In genomic region chr1:191994476-191994875, GRCm38 (mm10) we compare ENCODE assay signal across 21 mouse cellular contexts. TPM values are rescaled to one million over a fixed set of nuclear protein-coding genes. Genes with fewer than 3 reads are reported as not detected.
A peak's percentile ranks its signal among the peaks of the same experiment; 100 is the strongest.
DNase-seq lines count a peak whose midpoint lies in the region; ATAC-seq and TF ChIP-seq lines count a peak whose summit lies in the region.
"Had no signal": no experiment of that assay in that cellular context is flagged by ENCODE, and none has a peak within 500 bp of the region (broad histone marks: within the 10 kb centered on the region; RNA-seq: fewer than 3 reads in every experiment).

No protein-coding gene starts in this region.

- H3K9me3 ChIP-seq in heart, embryonic 11.5 days (replicated peaks; ENCODE audit: control insufficient read depth, low read length), result no peaks in the 10 kb centered on the region
- no peaks in the 10 kb centered on the region for H3K9me3 ChIP-seq in MEL (replicated peaks; ENCODE audit: insufficient read depth, low read length)
- no peaks in the 10 kb centered on the region for H3K9me3 ChIP-seq in liver, postnatal 0 days (ENCODE audit: low read length)
- H3K9me3 ChIP-seq: hindbrain, embryonic 15.5 days; intestine, embryonic 15.5 days; neural tube, embryonic 12.5 days had no signal

- H3K27me3 ChIP-seq in heart, embryonic 11.5 days (ENCODE audit: control insufficient read depth, insufficient read depth, low read length), result no peaks in the 10 kb centered on the region
- no peaks in the 10 kb centered on the region for H3K27me3 ChIP-seq in MEL (ENCODE audit: control insufficient read depth in 1 of 2, insufficient read depth in 2 of 2, low read length in 2 of 2)
- H3K27me3 ChIP-seq in liver, postnatal 0 days (ENCODE audit: insufficient read depth, low read length), result no peaks in the 10 kb centered on the region
- H3K27me3 ChIP-seq: hindbrain, embryonic 15.5 days; intestine, embryonic 15.5 days; neural tube, embryonic 12.5 days had no signal

- 42% methylated on average over 5 of the region's 5 CpGs for WGBS in heart, embryonic 11.5 days (ENCODE audit: insufficient replicate concordance)
- WGBS in liver, postnatal 0 days (ENCODE audit: insufficient replicate concordance), result 74% methylated on average over 5 of the region's 5 CpGs

- H3K4me1 ChIP-seq in heart, embryonic 11.5 days (ENCODE audit: control insufficient read depth, insufficient read depth, low read length), result peaks cover 9% of the 10 kb centered on the region
- peaks cover 0 to 6% of the 10 kb centered on the region in 2 experiments; a peak in 2 of 4 replicates for H3K4me1 ChIP-seq in MEL (ENCODE audit: control insufficient read depth in 1 of 2, insufficient read depth in 2 of 2, low read length in 2 of 2)
- H3K4me1 ChIP-seq in liver, postnatal 0 days (ENCODE audit: insufficient read depth), result 0 out of 2 replicates have a peak, but pooled peaks cover 2% of the 10 kb centered on the region
- H3K4me1 ChIP-seq: neural tube, embryonic 12.5 days had no signal

- TF ChIP-seq CTCF in MEL (IDR thresholded peaks at IDR 0.05 in 2 of 3, conservative IDR thresholded peaks at IDR 0.05 in 1 of 3; ENCODE audit: control insufficient read depth in 1 of 3, insufficient read depth in 1 of 3, low read depth in 2 of 3, low read length in 3 of 3, poor library complexity in 1 of 3, severe bottlenecking in 1 of 3), result no peak
- TF ChIP-seq CTCF in liver, postnatal 0 days (IDR thresholded peaks at IDR 0.05; ENCODE audit: low read depth), result no peak

- H3K27ac ChIP-seq in heart, embryonic 11.5 days (ENCODE audit: low read depth, low read length), result no peak overlapping the region; the same call in none of the 2 replicates
- no peak overlapping the region for H3K27ac ChIP-seq in MEL (ENCODE audit: control insufficient read depth, low read depth, low read length)
- H3K27ac ChIP-seq in liver, postnatal 0 days (ENCODE audit: low read depth), result no peak overlapping the region
- H3K27ac ChIP-seq: hindbrain, embryonic 15.5 days; intestine, embryonic 15.5 days; left cerebral cortex, adult 2 months; neural tube, embryonic 12.5 days had no signal

- no peak for TF ChIP-seq POLR2A in MEL (IDR thresholded peaks at IDR 0.05; ENCODE audit: control insufficient read depth in 1 of 2, insufficient read depth in 1 of 2, low read depth in 1 of 2, low read length in 2 of 2, poor library complexity in 1 of 2)

- no peak overlapping the region for H3K4me3 ChIP-seq in heart, embryonic 11.5 days (ENCODE audit: low read depth, low read length)
- no peak overlapping the region for H3K4me3 ChIP-seq in MEL (ENCODE audit: control insufficient read depth in 1 of 2, insufficient read depth in 1 of 2, low read depth in 2 of 2, low read length in 2 of 2)
- H3K4me3 ChIP-seq in liver, postnatal 0 days (ENCODE audit: low read depth, low read length), result no peak overlapping the region
- H3K4me3 ChIP-seq: hindbrain, embryonic 15.5 days; intestine, embryonic 15.5 days; left cerebral cortex, adult 2 months; neural tube, embryonic 12.5 days had no signal

- no peak overlapping the region for H3K9ac ChIP-seq in heart, embryonic 11.5 days (ENCODE audit: low read depth, low read length)
- no peak overlapping the region for H3K9ac ChIP-seq in MEL (ENCODE audit: control insufficient read depth, low read depth, low read length, poor library complexity, severe bottlenecking)
- H3K9ac ChIP-seq in liver, postnatal 0 days (replicated peaks), result no peak overlapping the region
- H3K9ac ChIP-seq: hindbrain, embryonic 15.5 days; intestine, embryonic 15.5 days; neural tube, embryonic 12.5 days had no signal

- H3K79me2 ChIP-seq in MEL (ENCODE audit: control insufficient read depth, insufficient read depth, low read length, poor library complexity), result no peaks in the 10 kb centered on the region; the same call in 1 of the 2 replicates

- H3K4me2 ChIP-seq in heart, embryonic 11.5 days, result no peak overlapping the region; the same call in 1 of the 2 replicates
- no peak overlapping the region for H3K4me2 ChIP-seq in liver, postnatal 0 days (ENCODE audit: low read depth, low read length)
- H3K4me2 ChIP-seq: hindbrain, embryonic 15.5 days; intestine, embryonic 15.5 days; neural tube, embryonic 12.5 days had no signal

- TF ChIP-seq EP300 in MEL (IDR thresholded peaks at IDR 0.05; ENCODE audit: low read depth in 1 of 2, low read length in 2 of 2), result no peak
- TF ChIP-seq EP300 in liver, postnatal 0 days (IDR thresholded peaks at IDR 0.05; ENCODE audit: low read depth), result peak; percentile 51; the same call in 1 of the 2 replicates

- no peaks in the 10 kb centered on the region for H3K36me3 ChIP-seq in heart, embryonic 11.5 days (ENCODE audit: control insufficient read depth, insufficient read depth, low read length)
- H3K36me3 ChIP-seq in MEL (ENCODE audit: control insufficient read depth in 1 of 2, insufficient read depth in 2 of 2, low read length in 2 of 2), result peaks cover 0 to 5% of the 10 kb centered on the region in 2 experiments; a peak in 1 of 4 replicates
- peaks cover 5% of the 10 kb centered on the region for H3K36me3 ChIP-seq in liver, postnatal 0 days (replicated peaks; ENCODE audit: insufficient read depth, low read length)
- H3K36me3 ChIP-seq: hindbrain, embryonic 15.5 days; neural tube, embryonic 12.5 days had no signal

- peak; percentile 88 for ATAC-seq in heart, embryonic 11.5 days (replicated peaks; ENCODE audit: insufficient number of reproducible peaks, low FRiP score, low TSS enrichment)
- peak; percentile 82 for ATAC-seq in liver, postnatal 0 days
- ATAC-seq: forebrain, embryonic 16.5 days; intestine, embryonic 15.5 days had no signal

- no peak for DNase-seq in heart, adult 18-20 months
- peak; percentile 9 for DNase-seq in MEL (ENCODE audit: low read depth, low spot score)
- peak; percentile 78 for DNase-seq in liver
- no peak for DNase-seq in liver, postnatal 0 days
- DNase-seq in gastrocnemius, adult 18-20 months (ENCODE audit: low spot score), result no peak
- DNase-seq in urinary bladder, adult 18-20 months (ENCODE audit: low spot score in 2 of 2), result no peak
- DNase-seq: adrenal gland, postnatal 10 days; cerebellum, adult 8-10 months; heart, postnatal 4 days; kidney, postnatal 36 days; lung, adult 2 months; right cerebral cortex, adult 18-20 months; thymus, postnatal 36 days had no signal

- TF ChIP-seq RAD21 in MEL (IDR thresholded peaks at IDR 0.05; ENCODE audit: low read depth, low read length), result no peak

TF ChIP-seq in MEL, 35 proteins besides CTCF, POLR2A, EP300 and RAD21:
- TF ChIP-seq ETS1 (IDR thresholded peaks at IDR 0.05; ENCODE audit: low read depth, low read length), result no peak
- TF ChIP-seq USF2 (IDR thresholded peaks at IDR 0.05; ENCODE audit: borderline replicate concordance in 1 of 2, insufficient read depth in 1 of 2, low read depth in 1 of 2, low read length in 2 of 2), result no peak
TF ChIP-seq in MEL: peak in this region for 0.

RNA-seq across cellular contexts. Expression of gene Rd3, which starts 17.3 kb away (rescaled TPM):
- polyA plus RNA-seq in heart, embryonic 11.5 days (2014; fragmentation: Nextera tagmentation; extraction: Ambion mirVana), result 1.0 and 1.3 TPM in 2 replicates
- under 1 TPM; 0.15 to 0.26 TPM for total RNA-seq in heart, adult 18-20 months (2021)
- total RNA-seq in MEL (2012; rRNA removed), result not detected in 2 replicates
- not detected for polyA plus RNA-seq in MEL (2012; ENCODE audit: insufficient read depth in 1 of 2, insufficient read length in 2 of 2, low read depth in 1 of 2, low replicate concordance in 2 of 2, missing spikeins in 1 of 2)
- 0.09 and 0.12 TPM in 2 replicates for polyA plus RNA-seq in liver, postnatal 0 days (2015; fragmentation: Nextera tagmentation; extraction: Ambion mirVana)
- not detected for total RNA-seq in gastrocnemius, adult 18-20 months (2021)
- total RNA-seq: gastrocnemius, postnatal 4 days had no signal
- polyA plus RNA-seq: limb, embryonic 11.5 days had no signal

Comparison
In these comparisons a context has a peak if more than half of its experiments do, and no peak if none do; other contexts are left out.
1. DNase-seq: peak in MEL (single experiment) and liver (single experiment); none in heart, adult 18-20 months (0 of 2), liver, postnatal 0 days (single experiment), gastrocnemius, adult 18-20 months (single experiment) and urinary bladder, adult 18-20 months (0 of 2).